Mouse (Mus musculus): Measurements from ENCODE around the gene Abl1.

The Abl1 gene

GRCm38 (mm10) chr2:31690063-31690462 lies 1.9 kb downstream of the Abl1 start:
- no peak for DNase-seq

DNA sequence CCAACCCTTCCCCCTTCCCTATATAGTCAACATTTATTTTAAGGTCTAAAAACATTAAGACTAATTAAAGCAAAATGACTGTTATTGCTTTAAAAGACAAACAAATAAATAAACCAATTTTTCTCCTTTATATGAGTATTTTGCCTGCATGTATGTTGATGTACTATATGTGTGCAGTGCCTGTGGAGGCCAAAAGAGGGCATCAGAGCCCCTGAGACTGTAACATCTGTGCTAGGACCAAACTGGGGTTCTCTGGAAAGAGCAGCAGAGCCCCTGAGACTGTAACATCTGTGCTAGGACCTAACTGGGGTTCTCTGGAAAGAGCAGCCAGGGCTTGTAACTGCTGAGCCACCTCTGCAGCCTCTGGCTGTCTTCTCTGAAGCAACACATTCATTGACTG lies 10.0 kb downstream of the Abl1 start:
- no peak for DNase-seq

- peak in 1 of 2 experiments; percentile 28 for DNase-seq
Measured at GRCm38 (mm10) chr2:31700545-31701446, 12.6 kb downstream of the Abl1 start.

DNA sequence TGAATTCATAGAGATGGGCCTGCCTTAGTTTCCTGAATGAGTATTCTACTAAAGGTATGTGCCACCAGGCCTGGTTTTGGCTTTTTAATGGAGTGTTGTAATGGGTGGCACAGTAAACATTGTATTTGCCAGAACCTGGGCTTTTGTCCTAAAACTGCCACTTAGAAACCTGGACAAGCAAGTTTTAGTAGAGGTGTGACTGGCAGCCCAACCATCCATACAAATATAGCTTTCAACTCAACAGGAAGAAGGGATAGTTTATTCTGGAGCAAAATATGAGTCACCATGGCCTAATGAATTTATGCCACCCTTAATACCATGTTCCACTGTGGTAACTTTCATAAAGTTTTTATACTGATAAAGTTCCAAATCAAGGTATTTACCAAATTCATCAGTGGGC lies 15.1 kb downstream of the Abl1 start:
- DNase-seq, result no peak

DNA sequence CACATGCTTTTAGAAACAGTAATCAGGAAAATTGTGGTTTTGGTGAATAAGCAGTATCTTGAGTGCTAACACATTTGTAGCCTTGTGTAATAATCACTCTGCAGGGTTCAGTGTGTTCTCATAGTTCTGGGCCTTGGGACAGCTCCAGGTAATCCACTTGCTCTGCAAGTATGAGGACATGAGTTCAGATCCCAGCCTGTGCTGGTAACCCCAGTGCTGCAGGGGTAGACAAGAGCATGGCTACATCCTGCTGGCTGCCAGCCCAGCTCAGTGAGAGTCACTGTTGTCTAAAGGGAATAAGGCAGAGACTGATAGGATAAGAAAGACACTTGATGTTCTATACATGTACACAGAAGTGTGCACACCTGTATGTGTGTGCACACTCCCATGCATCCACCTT lies 17.7 kb downstream of the Abl1 start:
- no peak for DNase-seq

- no peak for DNase-seq
Measured at GRCm38 (mm10) chr2:31706531-31706930, 18.4 kb downstream of the Abl1 start.

GRCm38 (mm10) chr2:31712716-31713115 lies 24.5 kb downstream of the Abl1 start:
- peak; percentile 53 to 63 for DNase-seq

- no peak for DNase-seq
Measured at GRCm38 (mm10) chr2:31713813-31714212, 25.6 kb downstream of the Abl1 start.

DNA sequence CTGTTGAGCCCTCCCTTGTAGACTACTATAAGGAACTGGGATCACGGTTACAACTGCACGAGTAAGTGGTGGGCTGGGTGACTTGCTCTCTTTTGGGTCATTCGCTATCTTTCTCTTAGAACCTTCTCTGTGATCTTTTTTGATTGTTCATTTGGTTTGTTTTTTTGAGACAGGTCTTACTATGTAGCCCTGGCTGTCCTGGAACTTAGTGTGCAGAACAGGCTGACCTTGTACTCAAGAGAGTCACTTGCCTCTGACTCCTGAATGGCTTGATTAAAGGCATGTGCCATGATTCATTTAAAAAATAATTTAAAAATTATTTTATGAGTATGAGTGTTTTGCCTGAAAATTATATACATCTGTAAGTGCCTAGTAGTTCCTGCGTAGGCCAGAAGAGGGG lies 26.6 kb downstream of the Abl1 start:
- no peak for DNase-seq

- DNase-seq, result no peak
Measured at GRCm38 (mm10) chr2:31715985-31716384, 27.8 kb downstream of the Abl1 start.

GRCm38 (mm10) chr2:31719202-31719880 lies 31.2 kb downstream of the Abl1 start:
- DNase-seq, result no peak

DNA sequence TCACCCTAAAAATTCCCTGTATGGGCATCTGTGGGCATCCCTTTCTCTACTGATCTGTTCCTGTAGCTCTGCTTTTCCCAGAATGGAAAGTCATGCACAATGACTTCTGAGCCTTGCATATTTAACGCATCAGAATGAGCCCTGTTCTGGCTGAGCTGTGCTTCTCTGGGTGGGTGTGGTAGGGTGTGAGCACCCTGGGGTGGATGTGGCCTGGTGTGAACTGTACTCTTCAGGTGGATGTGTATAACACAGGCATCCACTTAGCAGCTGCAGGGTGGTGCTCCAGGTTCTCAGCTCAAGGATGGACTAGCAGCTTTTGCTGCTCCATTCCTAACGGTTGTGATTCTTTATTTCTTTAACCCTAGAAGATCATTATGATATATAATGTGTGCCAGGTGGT lies 31.8 kb downstream of the Abl1 start:
- DNase-seq, result no peak

DNA sequence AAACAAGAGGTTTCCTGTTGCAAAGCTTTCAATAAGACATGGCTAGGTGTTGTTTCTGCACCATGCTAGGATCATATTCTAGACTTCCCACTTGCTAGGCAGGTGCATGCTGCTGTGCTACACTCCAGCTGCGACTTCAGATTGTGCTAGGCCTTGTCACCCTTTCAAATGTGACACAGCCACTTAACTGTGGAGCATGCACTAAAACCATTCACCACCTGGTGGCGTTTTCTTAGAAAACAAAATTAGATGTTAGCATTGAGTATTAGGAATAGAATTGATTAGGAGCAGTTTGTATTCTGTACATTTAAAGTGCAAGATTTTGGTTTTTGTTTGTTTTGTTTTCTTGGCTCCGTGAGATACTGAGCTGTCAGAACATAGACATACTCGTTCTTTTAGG lies 32.6 kb downstream of the Abl1 start:
- peak in 1 of 2 experiments; percentile 34 for DNase-seq

DNA sequence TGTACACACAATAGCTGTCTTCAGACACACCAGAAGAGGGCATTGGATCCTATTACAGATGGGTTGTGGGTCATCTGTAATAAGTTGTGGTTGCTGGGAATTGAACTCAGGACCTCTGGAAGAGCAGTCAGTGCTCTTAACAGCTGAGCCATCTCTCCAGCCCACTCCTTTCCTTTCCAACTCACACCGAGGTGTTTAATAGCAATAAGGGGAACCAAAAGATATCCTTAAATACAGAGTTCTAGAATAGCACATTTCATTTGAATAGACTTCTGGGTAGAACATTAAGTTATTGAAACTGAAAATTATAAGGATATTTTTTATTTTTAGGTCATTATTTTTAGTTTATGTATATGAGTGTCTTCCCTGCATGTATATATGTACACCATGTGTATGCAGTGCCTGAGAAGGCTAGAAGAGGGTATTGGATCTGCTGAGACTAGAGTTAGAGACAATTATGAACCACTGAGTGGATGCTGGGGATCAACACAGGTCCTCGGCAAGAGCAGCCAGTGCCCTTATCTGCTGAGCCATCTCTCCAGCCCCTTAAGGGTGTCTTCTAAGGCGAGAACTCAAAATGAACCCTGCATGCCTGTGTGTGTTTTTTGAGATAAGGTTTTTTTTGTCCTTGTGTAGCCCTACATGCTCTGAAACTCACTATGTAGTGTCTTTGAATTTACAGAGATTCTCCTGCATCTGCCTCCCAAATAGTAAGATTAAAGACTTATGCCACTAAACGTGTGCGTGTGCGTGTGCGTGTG lies 36.7 kb downstream of the Abl1 start:
- no peak for DNase-seq

DNA sequence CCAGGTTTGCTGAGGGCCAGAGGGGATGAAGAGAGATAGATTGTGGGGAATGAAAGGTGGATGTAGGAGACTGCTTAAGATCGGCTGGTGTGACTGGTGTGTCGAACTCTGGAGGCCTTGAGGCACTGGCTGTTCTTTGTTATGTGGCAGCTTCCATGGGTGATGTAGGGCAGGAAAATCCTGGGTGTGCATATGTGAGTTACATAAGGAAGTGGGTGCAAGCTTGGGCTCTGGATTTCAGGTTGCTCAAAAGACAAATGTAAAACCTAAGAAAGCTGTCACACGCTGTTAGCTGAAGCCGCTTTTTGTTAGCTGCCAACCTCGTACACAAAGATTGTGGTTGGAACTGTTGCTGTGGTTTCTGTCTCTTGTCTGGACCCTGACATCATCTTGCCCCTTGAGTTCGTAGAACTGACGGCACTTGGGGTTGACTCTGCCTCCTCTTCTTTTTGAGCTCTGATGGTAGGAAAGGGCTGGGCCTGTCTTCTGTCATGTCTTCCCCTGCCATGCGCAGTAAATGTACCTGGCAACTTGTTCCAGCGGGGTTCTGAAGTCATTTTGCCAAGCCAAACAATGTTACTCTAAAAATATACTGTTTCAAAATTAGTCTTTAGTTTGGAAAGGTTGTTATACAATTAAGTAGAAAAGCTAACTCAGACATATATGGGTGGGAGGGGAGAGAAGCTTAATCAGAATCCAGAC lies 39.6 kb downstream of the Abl1 start:
- DNase-seq, result no peak

- DNase-seq, result no peak
Measured at GRCm38 (mm10) chr2:31730640-31731039, 42.5 kb downstream of the Abl1 start.

- no peak for DNase-seq
Measured at GRCm38 (mm10) chr2:31732497-31732896, 44.3 kb downstream of the Abl1 start.

DNA sequence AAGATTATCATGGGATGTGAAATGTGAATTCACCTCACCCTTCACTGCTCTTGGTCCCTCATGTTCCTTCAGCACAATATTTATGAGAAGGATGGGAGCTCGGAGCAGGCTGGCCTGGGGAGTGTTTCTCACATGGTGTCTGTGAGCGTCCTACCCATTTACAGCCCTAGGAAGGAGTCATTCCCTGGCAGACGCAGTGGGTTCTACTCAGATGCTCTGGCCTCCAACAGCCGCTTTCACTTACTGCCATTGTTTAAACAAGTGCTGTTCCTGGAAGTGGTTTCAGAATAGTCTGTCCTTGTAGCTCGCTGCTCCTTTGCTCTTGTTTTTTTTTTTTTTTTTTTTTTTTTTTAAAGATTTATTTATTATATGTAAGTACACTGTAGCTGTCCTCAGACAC lies 45.4 kb downstream of the Abl1 start:
- no peak for DNase-seq

- DNase-seq, result no peak
Measured at GRCm38 (mm10) chr2:31739041-31739440, 50.9 kb downstream of the Abl1 start.

GRCm38 (mm10) chr2:31741728-31742127 lies 53.6 kb downstream of the Abl1 start:
- DNase-seq, result peak; percentile 23 to 49

GRCm38 (mm10) chr2:31742134-31742533 lies 54.0 kb downstream of the Abl1 start:
- no peak for DNase-seq

- no peak for DNase-seq
Measured at GRCm38 (mm10) chr2:31745741-31746243, 57.6 kb downstream of the Abl1 start.

- DNase-seq, result no peak
Measured at GRCm38 (mm10) chr2:31746835-31747234, 58.7 kb downstream of the Abl1 start.
